Mouse (Mus musculus) B cell, adult 2 months (primary cell): Measurements from ENCODE around the gene Trpc4ap.

Source experiments
- DNase-seq, 2 experiments: peaks; one replicate each; pipeline ENCODE4 v3.0.0; 2022

The Trpc4ap gene

GRCm38 (mm10) chr2:155636881-155637280 lies 55.3 kb downstream of the Trpc4ap start:
- DNase-seq, result no peak

DNA sequence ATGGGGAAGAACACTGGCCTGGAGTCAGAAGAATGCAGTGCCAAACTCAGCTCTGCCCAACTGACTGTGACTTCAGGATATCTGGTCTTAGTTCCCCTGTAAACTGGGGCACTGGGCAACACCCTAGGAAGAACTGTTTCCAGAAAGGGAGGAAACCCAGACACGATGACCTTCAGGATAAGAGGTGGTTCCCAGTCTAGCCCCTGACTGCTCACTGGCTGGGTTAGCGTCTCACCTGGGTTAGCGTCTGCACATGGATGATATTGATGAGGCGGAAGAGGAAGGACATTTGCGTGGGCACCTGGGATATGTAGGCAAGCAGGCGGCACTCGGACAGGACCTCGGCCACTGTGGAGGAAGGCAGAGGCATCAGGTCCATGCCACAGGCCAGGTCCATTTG lies 56.2 kb downstream of the Trpc4ap start:
- no peak for DNase-seq

GRCm38 (mm10) chr2:155634562-155634961 lies 57.6 kb downstream of the Trpc4ap start:
- DNase-seq, result no peak

- DNase-seq, result no peak
These were observed 58.5 kb downstream of the Trpc4ap start for GRCm38 (mm10) chr2:155633731-155634130.

- DNase-seq, result no peak
These were observed 59.1 kb downstream of the Trpc4ap start for GRCm38 (mm10) chr2:155633121-155633520.

- no peak for DNase-seq
These were observed 59.8 kb downstream of the Trpc4ap start for GRCm38 (mm10) chr2:155632138-155632936.

GRCm38 (mm10) chr2:155630590-155631416 lies 61.4 kb downstream of the Trpc4ap start:
- DNase-seq, result no peak

DNA sequence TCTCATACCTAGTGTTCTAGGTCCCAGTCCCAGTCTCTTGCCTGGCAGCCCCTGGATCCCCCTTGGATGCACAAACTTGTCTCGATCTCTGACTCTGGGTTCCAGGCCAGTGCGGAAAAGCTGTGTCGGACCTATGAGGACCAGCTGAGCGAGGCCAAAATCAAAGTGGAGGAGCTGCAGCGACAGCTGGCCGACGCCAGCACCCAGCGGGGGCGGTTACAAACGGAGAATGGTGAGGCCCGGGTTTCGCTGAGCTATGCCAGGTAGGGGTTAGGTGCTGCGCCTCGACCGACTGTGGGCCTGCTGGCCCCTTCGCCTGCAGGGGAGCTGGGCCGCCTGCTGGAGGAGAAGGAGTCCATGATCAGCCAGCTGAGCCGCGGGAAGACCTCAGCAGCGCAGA lies 62.0 kb downstream of the Trpc4ap start:
- no peak for DNase-seq

DNA sequence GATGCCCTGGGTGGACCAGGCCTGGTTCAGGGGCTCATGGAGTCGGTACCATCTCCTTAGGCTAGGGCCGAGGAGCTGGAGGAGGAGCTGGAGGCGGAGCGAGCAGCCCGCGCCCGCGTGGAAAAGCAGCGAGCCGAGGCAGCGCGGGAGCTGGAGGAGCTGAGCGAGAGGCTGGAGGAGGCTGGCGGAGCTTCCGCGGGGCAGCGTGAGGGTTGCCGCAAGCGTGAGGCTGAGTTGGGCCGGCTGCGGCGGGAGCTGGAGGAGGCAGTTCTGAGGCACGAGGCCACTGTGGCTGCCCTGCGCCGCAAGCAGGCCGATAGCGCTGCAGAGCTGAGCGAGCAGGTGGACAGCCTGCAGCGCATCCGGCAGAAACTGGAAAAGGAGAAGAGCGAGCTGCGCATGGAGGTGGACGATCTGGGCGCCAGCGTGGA lies 62.9 kb downstream of the Trpc4ap start:
- no peak for DNase-seq

DNA sequence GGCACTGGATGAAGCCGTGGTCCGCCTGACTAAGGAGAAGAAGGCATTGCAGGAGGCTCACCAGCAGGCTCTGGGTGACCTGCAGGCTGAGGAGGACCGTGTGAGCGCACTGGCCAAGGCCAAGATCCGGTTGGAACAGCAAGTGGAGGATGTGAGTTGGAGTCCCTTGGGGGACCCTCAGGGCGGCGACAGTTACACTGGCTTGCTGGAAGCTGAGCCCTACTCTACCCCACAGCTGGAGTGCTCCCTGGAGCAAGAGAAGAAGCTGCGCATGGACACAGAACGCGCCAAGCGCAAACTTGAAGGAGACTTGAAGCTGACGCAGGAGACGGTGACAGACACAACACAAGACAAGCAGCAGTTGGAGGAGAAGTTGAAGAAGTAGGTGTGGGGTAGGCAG lies 63.7 kb downstream of the Trpc4ap start:
- DNase-seq, result peak in 1 of 2 experiments; percentile 4

DNA sequence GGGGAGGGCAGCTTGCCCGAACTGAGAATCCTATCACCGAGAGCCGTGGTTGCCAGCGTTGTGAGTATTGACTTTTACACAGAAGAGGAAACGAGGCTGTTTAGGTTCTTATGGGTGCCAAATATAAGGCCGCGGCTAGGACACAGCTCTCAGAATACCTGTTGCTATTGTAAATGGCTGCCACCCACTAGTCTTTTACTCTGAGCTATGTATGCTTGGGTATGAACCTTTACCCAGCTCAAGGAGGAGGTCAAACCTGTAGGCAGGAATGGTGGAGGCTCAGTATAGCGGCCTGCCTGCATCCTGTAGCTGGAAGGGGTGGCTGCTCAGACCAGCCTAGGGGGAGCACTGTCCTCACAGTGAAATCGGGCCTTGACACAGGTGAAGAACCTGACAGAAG lies 64.1 kb downstream of the Trpc4ap start:
- DNase-seq, result no peak

GRCm38 (mm10) chr2:155627030-155627738 lies 65.0 kb downstream of the Trpc4ap start:
- DNase-seq, result peak; percentile 85 to 86

DNA sequence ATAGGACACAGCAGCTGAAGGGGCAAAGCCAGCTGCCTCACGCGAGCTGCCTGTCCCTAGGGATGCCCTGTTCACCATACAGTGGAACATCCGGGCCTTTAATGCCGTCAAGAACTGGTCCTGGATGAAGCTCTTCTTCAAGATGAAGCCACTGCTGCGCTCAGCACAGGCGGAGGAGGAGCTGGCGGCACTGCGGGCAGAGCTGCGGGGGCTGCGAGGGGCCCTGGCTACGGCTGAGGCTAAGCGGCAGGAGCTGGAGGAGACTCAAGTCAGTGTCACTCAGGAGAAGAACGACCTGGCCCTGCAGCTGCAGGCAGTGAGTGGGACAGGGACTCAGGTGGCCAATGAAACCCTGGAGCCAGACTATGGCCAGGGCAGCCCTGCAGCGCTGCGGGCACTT lies 65.9 kb downstream of the Trpc4ap start:
- DNase-seq, result no peak

- peak; percentile 36 to 38 for DNase-seq
These were observed 67.5 kb downstream of the Trpc4ap start for GRCm38 (mm10) chr2:155624730-155625129.

DNA sequence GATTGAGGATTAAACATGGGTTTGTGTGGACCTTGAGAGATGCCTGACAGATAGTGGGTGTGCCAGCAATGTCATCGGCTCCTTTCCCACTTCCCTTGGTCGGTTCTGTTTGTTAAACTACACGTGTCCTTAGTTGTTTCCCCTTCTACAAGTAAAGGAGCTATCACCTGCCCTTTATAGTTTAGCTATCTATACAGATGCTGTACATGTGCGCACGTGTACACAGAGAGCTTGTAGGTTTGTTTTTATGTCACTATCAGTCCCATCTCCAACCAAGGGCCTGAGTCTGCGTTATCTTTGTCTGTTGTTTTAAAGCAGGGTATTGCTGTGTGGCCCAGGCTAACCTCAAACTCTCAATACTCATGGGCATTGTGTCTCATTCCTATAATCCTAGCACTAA lies 68.2 kb downstream of the Trpc4ap start:
- no peak for DNase-seq

DNA sequence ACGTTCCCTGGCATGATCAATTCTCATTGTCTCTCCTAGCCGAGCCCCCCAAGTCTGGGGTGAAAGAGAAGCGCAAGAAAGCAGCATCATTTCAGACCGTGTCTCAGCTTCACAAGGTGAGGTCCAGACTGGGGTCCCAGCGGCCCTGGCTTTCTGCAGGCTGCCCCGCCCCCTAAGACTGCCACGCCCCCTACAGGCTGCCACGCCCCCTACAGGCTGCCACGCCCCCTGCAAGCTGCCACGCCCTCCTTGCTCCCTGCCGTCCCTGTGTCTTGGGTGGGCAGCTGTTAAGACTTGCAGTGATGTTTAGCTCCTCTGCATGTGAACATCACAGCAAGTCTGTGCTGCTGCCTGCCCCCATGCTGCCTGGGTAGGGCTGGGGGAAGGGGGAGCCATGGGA lies 69.6 kb downstream of the Trpc4ap start:
- DNase-seq, result no peak

DNA sequence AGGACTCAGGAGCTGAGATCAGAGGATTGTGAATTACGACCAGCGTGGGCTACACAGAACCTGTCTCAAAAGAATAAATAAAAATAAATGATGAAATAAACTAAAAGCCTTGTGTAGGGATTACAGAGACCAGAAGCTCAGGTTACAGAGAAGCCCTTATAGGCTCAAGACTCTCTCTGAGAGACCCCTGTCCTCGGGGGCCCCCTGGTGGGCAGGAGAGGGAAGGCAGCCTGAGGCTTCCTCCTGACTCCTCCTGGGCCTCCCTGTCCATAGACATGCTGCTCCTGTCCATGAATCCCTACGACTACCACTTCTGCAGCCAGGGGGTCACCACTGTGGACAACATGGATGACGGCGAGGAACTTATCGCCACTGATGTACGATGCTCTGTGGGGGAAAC lies 72.4 kb downstream of the Trpc4ap start:
- peak; percentile 93 to 94 for DNase-seq

GRCm38 (mm10) chr2:155616971-155617370 lies 75.2 kb downstream of the Trpc4ap start:
- no peak for DNase-seq

- no peak for DNase-seq
These were observed 78.2 kb downstream of the Trpc4ap start for GRCm38 (mm10) chr2:155613953-155614352.

DNA sequence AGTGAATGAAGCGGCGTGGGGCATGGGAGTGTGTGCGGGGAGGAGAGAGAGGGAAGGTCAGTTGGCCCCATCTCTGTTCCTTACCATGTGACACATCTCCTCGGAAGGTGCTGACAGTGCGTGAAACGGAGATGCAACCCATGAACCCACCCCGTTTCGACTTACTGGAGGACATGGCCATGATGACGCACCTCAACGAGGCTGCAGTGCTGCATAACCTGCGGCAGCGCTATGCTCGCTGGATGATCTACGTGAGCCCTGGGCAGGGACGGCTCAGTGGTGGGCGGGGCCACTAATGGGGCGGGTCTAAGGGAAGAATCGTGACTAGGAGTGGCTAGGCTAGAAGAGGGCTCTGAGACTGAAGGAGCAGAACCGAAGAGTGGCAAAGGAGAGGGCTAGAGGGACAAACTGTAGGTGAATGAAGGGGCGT lies 78.8 kb downstream of the Trpc4ap start:
- DNase-seq, result peak; percentile 75 to 79

- DNase-seq, result no peak
These were observed 80.2 kb downstream of the Trpc4ap start for GRCm38 (mm10) chr2:155611834-155612550.

- no peak for DNase-seq
These were observed 81.2 kb downstream of the Trpc4ap start, which contains the start of gene Myh7b for GRCm38 (mm10) chr2:155610978-155611377. TSS of gene Myh7b (plus strand) at chr2:155611212.

- no peak for DNase-seq
These were observed 85.8 kb downstream of the Trpc4ap start for GRCm38 (mm10) chr2:155606360-155606759.
